Mouse (Mus musculus) right cerebral cortex, postnatal 14 days (tissue): Measurements from ENCODE around the gene Olfr705.
"Not testable (repeated sequence)": the region's sequence is repeated elsewhere in the genome, so short reads cannot be mapped to it uniquely, and the experiment has no call there.

Experiments used
- DNase-seq: peaks from one replicate; pipeline ENCODE4 v3.0.0; 2022

The Olfr705 gene

GRCm38 (mm10) chr7:106876791-106877190 is at the start of gene Olfr705:
Gene Olfr705, minus strand, starts transcription at chr7:106876891.
- DNase-seq = no peak

GRCm38 (mm10) chr7:106920961-106921360 is 44.3 kb upstream of the Olfr705 start:
- DNase-seq = not testable (repeated sequence)

- no peak for DNase-seq
Measured at GRCm38 (mm10) chr7:106907676-106908075, 31.0 kb upstream of the Olfr705 start, which contains the start of gene Olfr1532-ps1. Gene Olfr1532-ps1, plus strand, starts transcription at chr7:106908001.

- not testable (repeated sequence) for DNase-seq
Measured at GRCm38 (mm10) chr7:106901141-106901540, 24.4 kb upstream of the Olfr705 start, which contains the start of gene Olfr707. Gene Olfr707, minus strand, starts transcription at chr7:106901241.

- no peak for DNase-seq
Measured at GRCm38 (mm10) chr7:106888062-106888461, 11.4 kb upstream of the Olfr705 start, which contains the start of gene Olfr706. Gene Olfr706, minus strand, starts transcription at chr7:106888162.

DNA sequence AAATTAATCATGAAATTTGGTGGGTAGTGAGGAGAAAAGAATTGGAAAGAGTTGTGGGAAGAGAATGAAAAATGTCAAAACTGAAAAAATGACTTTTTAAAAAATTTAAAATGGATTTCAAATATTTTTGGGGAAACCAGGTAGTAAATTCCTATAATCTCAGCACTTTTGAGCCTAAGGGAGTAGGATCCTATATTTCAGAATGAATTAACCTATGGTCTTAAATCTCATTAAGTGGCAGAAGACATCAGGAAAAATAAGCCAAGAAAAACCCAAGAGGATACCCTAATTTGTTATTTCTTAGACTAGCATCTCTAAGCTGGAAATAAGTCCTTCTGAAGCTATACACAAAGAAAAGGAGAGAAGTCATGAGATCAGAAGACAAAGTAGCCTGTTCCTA is 13.8 kb downstream of the Olfr705 start, which contains the start of gene Olfr704:
TSS of gene Olfr704 (plus strand) at position 301 of the 400 bp plus-strand sequence.
- DNase-seq = no peak

- DNase-seq = no peak
Measured at GRCm38 (mm10) chr7:106843060-106843459, 33.6 kb downstream of the Olfr705 start, which contains the start of gene Olfr703. Gene Olfr703, plus strand, starts transcription at chr7:106843360.

- no peak for DNase-seq
Measured at GRCm38 (mm10) chr7:106833793-106834192, 42.9 kb downstream of the Olfr705 start, which contains the start of gene Olfr702. Gene Olfr702, minus strand, starts transcription at chr7:106833893.
